Mouse (Mus musculus) intestine, postnatal 0 days (tissue): Measurements from ENCODE around the gene Vezt. TPM values are rescaled to one million over a fixed set of nuclear protein-coding genes. Genes with fewer than 3 reads are reported as not detected.

ENCODE experiments used
- ATAC-seq: fragments of 200-750 bp; cut with Nextera tagmentation; 2 replicates; pipeline ENCODE4 v1.8.0; 2017; ENCODE audit warnings: mild to moderate bottlenecking, moderate TSS enrichment, moderate library complexity
- H3K27ac ChIP-seq: fragments of 300-500 bp; sonication (generic); 2 replicates; pipeline ENCODE4 v1.5.1; 2014; ENCODE audit warnings: mild to moderate bottlenecking, low read depth, low read length, moderate library complexity
- H3K27me3 ChIP-seq: fragments of 300-500 bp; sonication (generic); replicated peaks from 2 replicates; pipeline ENCODE4 v1.6.1; 2014; ENCODE audit warnings: low read length, mixed read lengths; ENCODE audit not compliant: control insufficient read depth, insufficient read depth
- H3K36me3 ChIP-seq: fragments of 300-500 bp; sonication (generic); 2 replicates; pipeline ENCODE4 v1.6.1; 2014; ENCODE audit warnings: mild to moderate bottlenecking, moderate library complexity; ENCODE audit not compliant: control insufficient read depth, insufficient read depth
- H3K4me1 ChIP-seq: fragments of 300-500 bp; sonication (generic); replicated peaks from 2 replicates; pipeline ENCODE4 v1.6.1; 2014; ENCODE audit warnings: antibody characterized with exemption, low read length, mixed read lengths; ENCODE audit not compliant: control insufficient read depth, insufficient read depth
- H3K4me2 ChIP-seq: fragments of 300-500 bp; sonication (generic); replicated peaks from 2 replicates; pipeline ENCODE4 v1.6.1; 2014; ENCODE audit warnings: low read depth, mild to moderate bottlenecking, moderate library complexity
- H3K4me3 ChIP-seq: fragments of 300-500 bp; sonication (generic); 2 replicates; pipeline ENCODE4 v1.5.1; 2014; ENCODE audit warnings: low read depth, low read length
- H3K9ac ChIP-seq: fragments of 300-500 bp; sonication (generic); 2 replicates; pipeline ENCODE4 v1.6.1; 2014; ENCODE audit warnings: mild to moderate bottlenecking, low read depth, low read length
- H3K9me3 ChIP-seq: fragments of 300-500 bp; sonication (generic); 2 replicates; pipeline ENCODE4 v1.6.1; 2016; ENCODE audit warnings: mixed run types; ENCODE audit not compliant: control insufficient read depth
- CTCF ChIP-seq: sonication (generic); IDR thresholded peaks from 2 replicates; pipeline ENCODE4 v1.5.1; 2016; ENCODE audit warnings: low read depth, mild to moderate bottlenecking, control low read depth, antibody characterized with exemption, moderate library complexity
- WGBS: fragments of 180-500 bp; shearing (Covaris S2); extraction: QIAGEN DNeasy Blood & Tissue Kit; methylation state at CpG from one replicate; pipeline ENCODE4 v1.1.7; 2014; 5-methylcytosine and 5-hydroxymethylcytosine counted together
- polyA plus RNA-seq: library from polyadenylated mRNA; unstranded; fragments of >200 nt; fragmentation: Nextera tagmentation; extraction: Ambion mirVana; gene quantifications from 2 replicates; pipeline ENCODE4 v1.2.1, GENCODE M21; 2015

The Vezt gene
- polyA plus RNA-seq, 1 experiment from 2014 or later, result 10.6 TPM

DNA sequence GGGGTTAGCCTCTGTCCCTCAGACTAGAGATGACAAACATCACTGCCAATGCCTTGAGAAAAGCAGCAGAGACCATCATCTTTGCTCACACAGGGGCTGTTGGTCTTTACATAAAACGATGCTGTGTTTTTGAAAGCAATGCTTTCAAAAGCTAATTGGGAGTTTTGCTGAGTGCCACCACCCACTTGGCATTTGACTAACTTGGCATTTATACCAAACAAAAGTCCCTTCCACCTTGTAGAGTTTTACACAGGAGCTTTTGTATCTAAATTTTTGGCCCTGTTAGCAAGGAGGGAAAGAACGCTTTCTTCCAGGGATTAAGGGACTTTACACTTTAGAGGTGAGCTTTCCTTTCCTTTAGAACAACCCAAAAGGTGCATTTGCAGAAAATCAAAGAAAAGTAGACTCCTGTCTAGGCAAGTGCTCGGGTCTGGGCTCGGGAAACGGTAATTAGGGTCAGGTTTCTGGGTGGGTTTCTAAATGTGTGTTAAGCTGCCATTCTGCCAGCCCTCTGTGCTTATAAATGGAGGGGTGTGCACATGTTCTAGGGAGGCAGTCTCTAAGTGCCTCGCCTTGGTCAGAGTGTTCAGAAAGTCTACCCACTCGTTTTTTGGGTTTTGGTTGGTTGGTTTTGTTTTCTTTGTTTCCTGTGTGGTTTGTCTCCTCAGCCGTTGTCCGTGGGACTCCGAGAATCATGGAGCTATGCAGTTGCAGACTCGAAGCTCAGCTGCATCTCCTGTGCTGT, 119.9 kb downstream of the Vezt start:
- H3K9me3 ChIP-seq, result no peaks in the 10 kb centered on the region
- no peaks in the 10 kb centered on the region for H3K4me1 ChIP-seq
- no peak overlapping the region for H3K4me2 ChIP-seq
- no peak overlapping the region for H3K9ac ChIP-seq
- no peak overlapping the region for H3K4me3 ChIP-seq
- WGBS, result 59% methylated on average over 11 of the region's 11 CpGs
- no peaks in the 10 kb centered on the region for H3K27me3 ChIP-seq
- no peak for TF ChIP-seq CTCF
- ATAC-seq, result no peak
- no peaks in the 10 kb centered on the region for H3K36me3 ChIP-seq
- no peak overlapping the region for H3K27ac ChIP-seq

- Histone ChIP-seq H3K9me3 (no peaks in the 10 kb centered on the region), H3K9ac (no peak overlapping the region), H3K27me3 (no peaks in the 10 kb centered on the region), H3K27ac (no peak overlapping the region), H3K4me3 (no peak overlapping the region), H3K4me2 (no peak overlapping the region), H3K36me3 (no peaks in the 10 kb centered on the region), H3K4me1 (no peaks in the 10 kb centered on the region)
- no peak for ATAC-seq
- TF ChIP-seq CTCF, result no peak
- whole genome bisulfite sequencing, result 76% methylated on average over 5 of the region's 5 CpGs
Measured at GRCm38 (mm10) chr10:93913525-93913924, 122.1 kb downstream of the Vezt start.

GRCm38 (mm10) chr10:93912917-93913316, 122.7 kb downstream of the Vezt start:
- H3K4me3 ChIP-seq, result no peak overlapping the region
- WGBS, result 69% methylated on average over 1 of the region's 1 CpGs
- H3K4me2 ChIP-seq, result no peak overlapping the region
- H3K4me1 ChIP-seq, result no peaks in the 10 kb centered on the region
- no peaks in the 10 kb centered on the region for H3K36me3 ChIP-seq
- no peak for ATAC-seq
- no peaks in the 10 kb centered on the region for H3K9me3 ChIP-seq
- H3K27me3 ChIP-seq, result no peaks in the 10 kb centered on the region
- H3K9ac ChIP-seq, result no peak overlapping the region
- no peak for TF ChIP-seq CTCF
- H3K27ac ChIP-seq, result no peak overlapping the region

GRCm38 (mm10) chr10:93912136-93912855, 123.3 kb downstream of the Vezt start:
- no peak for TF ChIP-seq CTCF
- no peak overlapping the region for H3K9ac ChIP-seq
- no peaks in the 10 kb centered on the region for H3K9me3 ChIP-seq
- no peak overlapping the region for H3K4me3 ChIP-seq
- ATAC-seq, result no peak
- no peaks in the 10 kb centered on the region for H3K27me3 ChIP-seq
- no peak overlapping the region for H3K27ac ChIP-seq
- 84% methylated on average over 5 of the region's 5 CpGs for WGBS
- H3K36me3 ChIP-seq, result no peaks in the 10 kb centered on the region
- no peak overlapping the region for H3K4me2 ChIP-seq
- no peaks in the 10 kb centered on the region for H3K4me1 ChIP-seq

DNA sequence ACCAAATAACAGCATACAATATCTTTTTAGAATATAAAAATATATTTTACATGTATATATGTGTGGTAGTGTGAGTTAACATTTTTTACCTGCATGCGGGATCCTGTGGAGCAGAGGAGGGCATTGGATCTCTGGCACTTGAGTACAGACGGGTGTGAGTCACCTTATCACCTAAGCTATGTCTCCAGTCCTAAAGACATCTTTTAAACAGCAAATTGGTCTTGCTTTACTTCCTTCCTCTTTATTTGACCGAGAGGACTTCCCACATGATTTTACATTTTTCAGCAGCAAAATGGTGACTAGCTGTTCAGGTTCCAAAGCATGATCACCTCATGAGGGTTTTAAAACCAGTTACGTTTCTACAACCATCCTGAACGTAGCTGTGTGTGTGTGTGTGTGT, 124.3 kb downstream of the Vezt start:
- 77% methylated on average over 5 of the region's 5 CpGs for WGBS
- H3K9me3 ChIP-seq, result no peaks in the 10 kb centered on the region
- no peaks in the 10 kb centered on the region for H3K4me1 ChIP-seq
- H3K36me3 ChIP-seq, result no peaks in the 10 kb centered on the region
- no peak for ATAC-seq
- H3K9ac ChIP-seq, result no peak overlapping the region
- no peaks in the 10 kb centered on the region for H3K27me3 ChIP-seq
- no peak for TF ChIP-seq CTCF
- no peak overlapping the region for H3K27ac ChIP-seq
- no peak overlapping the region for H3K4me3 ChIP-seq
- H3K4me2 ChIP-seq, result no peak overlapping the region

GRCm38 (mm10) chr10:93909811-93910446, 125.7 kb downstream of the Vezt start:
- no peaks in the 10 kb centered on the region for H3K36me3 ChIP-seq
- no peaks in the 10 kb centered on the region for H3K4me1 ChIP-seq
- no peak overlapping the region for H3K4me3 ChIP-seq
- no peak overlapping the region for H3K9ac ChIP-seq
- H3K27me3 ChIP-seq, result no peaks in the 10 kb centered on the region
- no peak for ATAC-seq
- H3K9me3 ChIP-seq, result no peaks in the 10 kb centered on the region
- H3K4me2 ChIP-seq, result no peak overlapping the region
- TF ChIP-seq CTCF, result no peak
- no peak overlapping the region for H3K27ac ChIP-seq
- 84% methylated on average over 5 of the region's 5 CpGs for WGBS
